Mouse (Mus musculus): ENCODE data around the gene Pip. TPM values are rescaled to one million over a fixed set of nuclear protein-coding genes. Genes with fewer than 3 reads are reported as not detected.

The Pip gene
- polyA plus RNA-seq (2014; fragmentation: Illumina TruSeq; extraction: RNeasy Lipid Tissue Mini Kit (QIAGEN cat#74804); ENCODE audit: low read depth, low replicate concordance) = not detected

GRCm38 (mm10) chr6:41847235-41847634, at the start of gene Pip:
TSS of gene Pip (plus strand) at chr6:41847535.

GRCm38 (mm10) chr6:41852689-41853088, 5.4 kb downstream of the Pip start, which contains the start of gene Sval2:
TSS of gene Sval2 (plus strand) at chr6:41852989.

Other genes starting within 250 kb of the Pip start
- 1.6 TPM for gene Ephb6, start 242.1 kb upstream of the Pip start, polyA plus RNA-seq (2014; fragmentation: Illumina TruSeq; extraction: RNeasy Lipid Tissue Mini Kit (QIAGEN cat#74804); ENCODE audit: low read depth, low replicate concordance)
- not detected for gene Trpv6, start 211.1 kb upstream of the Pip start, polyA plus RNA-seq (2014; fragmentation: Illumina TruSeq; extraction: RNeasy Lipid Tissue Mini Kit (QIAGEN cat#74804); ENCODE audit: low read depth, low replicate concordance)
- gene Trpv5, start 166.8 kb upstream of the Pip start, polyA plus RNA-seq (2014; fragmentation: Illumina TruSeq; extraction: RNeasy Lipid Tissue Mini Kit (QIAGEN cat#74804); ENCODE audit: low read depth, low replicate concordance) = not detected
- gene Llcfc1, start 163.1 kb upstream of the Pip start, polyA plus RNA-seq (2014; fragmentation: Illumina TruSeq; extraction: RNeasy Lipid Tissue Mini Kit (QIAGEN cat#74804); ENCODE audit: low read depth, low replicate concordance) = not detected
- not detected for gene Kel, start 143.2 kb upstream of the Pip start, polyA plus RNA-seq (2014; fragmentation: Illumina TruSeq; extraction: RNeasy Lipid Tissue Mini Kit (QIAGEN cat#74804); ENCODE audit: low read depth, low replicate concordance)
- not detected for gene Olfr459, start 72.4 kb upstream of the Pip start, polyA plus RNA-seq (2014; fragmentation: Illumina TruSeq; extraction: RNeasy Lipid Tissue Mini Kit (QIAGEN cat#74804); ENCODE audit: low read depth, low replicate concordance)
- not detected for gene Sval2, start 5.5 kb downstream of the Pip start, polyA plus RNA-seq (2014; fragmentation: Illumina TruSeq; extraction: RNeasy Lipid Tissue Mini Kit (QIAGEN cat#74804); ENCODE audit: low read depth, low replicate concordance)
- gene Sval1, start 104.1 kb downstream of the Pip start, polyA plus RNA-seq (2014; fragmentation: Illumina TruSeq; extraction: RNeasy Lipid Tissue Mini Kit (QIAGEN cat#74804); ENCODE audit: low read depth, low replicate concordance) = not detected
- gene Sval3, start 120.6 kb downstream of the Pip start, polyA plus RNA-seq (2014; fragmentation: Illumina TruSeq; extraction: RNeasy Lipid Tissue Mini Kit (QIAGEN cat#74804); ENCODE audit: low read depth, low replicate concordance) = not detected
- gene Sva, start 190.9 kb downstream of the Pip start, polyA plus RNA-seq (2014; fragmentation: Illumina TruSeq; extraction: RNeasy Lipid Tissue Mini Kit (QIAGEN cat#74804); ENCODE audit: low read depth, low replicate concordance) = not detected

Data from heart, adult 10 weeks (tissue).